Mouse (Mus musculus): Measurements from ENCODE around the gene Epb41.

DNA sequence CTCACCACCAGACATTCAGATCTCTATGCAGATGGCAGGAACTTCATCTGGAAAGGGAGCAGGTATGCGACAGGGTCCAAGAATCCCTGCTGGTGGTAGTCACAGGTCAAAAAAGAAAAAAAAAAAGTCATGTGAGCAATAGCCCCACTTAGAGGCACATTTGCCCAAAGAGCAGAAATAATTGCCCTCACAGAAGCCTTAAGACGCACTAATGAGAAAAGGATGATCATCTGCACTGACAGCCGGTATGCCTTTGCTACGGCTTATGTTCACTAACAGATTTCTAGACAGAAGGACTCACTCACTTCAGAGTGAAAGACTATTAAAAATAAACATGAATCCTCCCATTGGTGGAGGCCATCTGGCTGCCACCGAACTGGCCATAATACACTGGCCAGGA, 24.4 kb upstream of the Epb41 start:
- TF ChIP-seq CTCF (IDR thresholded peaks at IDR 0.05; ENCODE audit: extremely low read depth, insufficient read length, insufficient replicate concordance, low read depth, low read length) = no peak
- TF ChIP-seq POLR2A (IDR thresholded peaks at IDR 0.05; ENCODE audit: low read depth, low read length) = no peak
